Mouse (Mus musculus) splenic B cell, adult 2 months (primary cell): ENCODE results near the gene Oas1h.

Experiments used
- DNase-seq: peaks from one replicate; pipeline ENCODE4 v3.0.0-alpha.2; 2011; ENCODE audit warnings: low read depth, low spot score
- H3K27me3 ChIP-seq: 2 replicates; pipeline ENCODE4 v1.6.1; 2012; ENCODE audit warnings: mild to moderate bottlenecking, low read length, moderate library complexity, mixed read lengths; ENCODE audit not compliant: control insufficient read depth, poor library complexity, insufficient read depth, severe bottlenecking
- H3K36me3 ChIP-seq: 2 replicates; pipeline ENCODE4 v1.6.1; 2012; ENCODE audit warnings: mild to moderate bottlenecking, low read length, moderate library complexity, mixed read lengths; ENCODE audit not compliant: control insufficient read depth, poor library complexity, insufficient read depth, severe bottlenecking

The Oas1h gene

DNA sequence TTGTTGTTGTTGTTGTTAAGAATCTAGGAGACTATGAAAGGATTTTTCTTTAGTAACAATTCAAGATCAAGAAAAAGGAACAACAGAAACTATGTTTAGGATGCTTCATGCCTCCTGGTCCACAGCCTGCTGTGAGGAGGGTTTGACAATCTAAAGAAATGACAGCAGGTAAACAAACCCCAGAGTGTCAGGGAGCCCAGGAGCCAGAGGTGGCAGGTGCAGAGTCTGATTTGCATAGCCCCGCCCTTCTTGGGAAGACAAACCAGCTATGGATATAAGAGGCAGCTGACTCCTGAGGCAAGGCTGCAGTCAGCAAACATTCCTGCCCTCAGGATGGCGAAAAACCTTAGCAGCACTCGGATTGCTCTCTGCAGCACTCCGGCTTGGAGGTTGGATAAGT lies at the start of gene Oas1h:
Gene Oas1h (plus strand): TSS at position 301 of the 400 bp plus-strand sequence.
- H3K27me3 ChIP-seq = no peaks in the 10 kb centered on the region
- no peak for DNase-seq
- H3K36me3 ChIP-seq = no peaks in the 10 kb centered on the region

DNA sequence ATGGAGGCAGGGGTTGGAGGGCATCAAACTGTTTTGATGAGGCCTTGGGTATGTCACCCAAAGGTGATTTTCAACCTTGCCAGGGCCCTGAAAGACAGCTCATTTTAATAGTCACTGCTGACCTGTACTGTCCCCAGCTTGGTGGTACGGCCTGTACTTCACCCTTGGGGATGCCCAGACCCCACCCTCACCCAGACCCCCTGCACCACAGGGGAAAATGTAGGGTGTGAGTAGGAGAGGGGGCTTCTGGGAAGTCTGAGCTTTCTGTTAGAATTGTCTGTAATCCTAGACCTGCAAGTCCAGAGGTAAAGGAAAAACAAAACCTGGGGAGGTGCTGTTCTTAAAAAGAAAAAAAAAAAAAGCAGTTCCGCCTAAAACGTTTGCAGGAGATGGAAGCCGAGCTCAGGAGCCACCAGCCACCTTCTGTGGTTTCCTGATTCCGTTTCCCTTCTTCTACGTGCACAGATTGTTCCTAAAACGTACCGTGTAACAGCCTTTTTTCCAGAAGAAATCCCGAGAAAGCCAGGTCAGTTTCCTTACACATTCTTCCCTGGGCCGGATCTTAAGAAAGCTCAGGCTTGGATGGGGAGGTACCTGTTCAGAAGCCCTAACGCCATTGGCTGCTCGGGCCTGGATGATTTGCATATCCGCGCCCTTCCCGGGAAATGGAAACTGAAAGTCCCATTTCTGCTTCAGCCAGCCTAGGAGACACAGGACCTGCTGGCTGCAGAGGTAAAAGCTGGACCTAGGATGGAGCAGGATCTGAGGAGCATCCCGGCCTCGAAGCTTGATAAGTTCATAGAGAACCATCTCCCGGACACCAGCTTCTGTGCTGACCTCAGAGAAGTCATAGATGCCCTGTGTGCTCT lies 49.0 kb upstream of the Oas1h start, which contains the start of gene Oas1c:
Gene Oas1c (minus strand): TSS at position 564 of the 869 bp plus-strand sequence.
- DNase-seq = peak; percentile 84
- Histone ChIP-seq H3K36me3 (0 out of 2 replicates have a peak, but pooled peaks cover 2% of the 10 kb centered on the region), H3K27me3 (no peaks in the 10 kb centered on the region)

DNA sequence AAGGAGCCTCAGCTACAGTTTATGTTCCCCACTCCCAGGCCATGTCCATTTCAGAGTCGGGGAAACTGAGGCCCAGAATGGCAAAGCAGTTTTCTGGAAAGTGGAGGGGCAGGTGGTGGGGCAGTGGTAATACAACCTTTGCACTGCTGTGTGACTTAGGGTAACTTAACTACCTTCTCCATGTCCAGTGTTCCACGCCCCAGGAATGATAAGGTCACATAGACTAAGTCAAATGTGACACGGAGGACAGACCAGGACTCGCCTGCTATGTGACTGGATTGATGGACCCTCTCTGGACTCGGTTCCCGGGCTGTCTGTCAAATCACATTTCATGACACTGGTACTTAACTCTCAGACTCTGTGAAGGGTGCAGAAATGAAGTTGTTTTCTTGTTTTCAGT lies 48.2 kb upstream of the Oas1h start:
- peaks cover 7% of the 10 kb centered on the region; the same call in 1 of the 2 replicates for H3K36me3 ChIP-seq
- no peak for DNase-seq

DNA sequence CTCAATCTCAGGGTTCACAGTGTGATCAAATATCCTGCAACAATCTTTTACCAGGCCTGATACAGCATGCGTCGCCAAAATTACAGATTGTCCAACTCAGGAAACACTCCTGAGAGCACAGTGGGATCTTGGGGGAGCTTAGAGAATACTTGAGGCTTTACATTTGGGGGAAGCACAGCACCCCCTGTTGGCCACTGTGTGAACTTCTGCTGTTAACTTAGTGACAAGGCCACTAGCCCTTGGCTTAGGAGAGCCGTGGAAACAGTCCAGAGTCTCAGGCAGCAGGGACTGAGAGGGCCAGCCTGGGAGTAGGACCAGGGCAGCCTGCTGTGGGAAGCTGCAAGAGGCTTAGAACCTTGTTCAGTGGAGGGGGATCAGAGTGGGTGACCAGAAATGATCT lies 45.3 kb upstream of the Oas1h start:
- DNase-seq = peak; percentile 80
- Histone ChIP-seq H3K36me3 (peaks cover 10% of the 10 kb centered on the region; the same call in 1 of the 2 replicates), H3K27me3 (no peaks in the 10 kb centered on the region)

More for the DNA sequence above, 48.2 kb upstream of the Oas1h start:
- H3K27me3 ChIP-seq = no peaks in the 10 kb centered on the region

DNA sequence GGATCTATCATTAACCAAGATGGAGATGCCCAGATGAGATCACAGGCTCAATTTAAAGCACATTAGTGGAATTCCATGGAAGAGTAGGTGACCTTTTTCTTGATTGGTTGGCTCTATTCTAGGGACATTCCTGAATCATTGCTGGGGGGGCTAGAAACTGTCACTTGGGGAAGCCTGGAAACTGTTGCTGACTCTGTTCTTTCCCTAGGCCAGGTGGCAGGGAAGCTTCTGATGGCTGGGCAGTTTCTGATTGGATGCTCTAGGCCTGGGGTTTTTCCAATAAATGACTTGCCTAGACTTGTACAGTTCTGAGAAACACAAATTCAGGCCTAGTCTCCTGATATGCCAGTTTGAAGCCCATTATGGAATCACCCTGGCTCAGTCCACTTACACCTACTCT lies 42.2 kb upstream of the Oas1h start:
- DNase-seq = no peak
- Histone ChIP-seq H3K27me3 (no peaks in the 10 kb centered on the region), H3K36me3 (peaks cover 10% of the 10 kb centered on the region; the same call in 1 of the 2 replicates)

DNA sequence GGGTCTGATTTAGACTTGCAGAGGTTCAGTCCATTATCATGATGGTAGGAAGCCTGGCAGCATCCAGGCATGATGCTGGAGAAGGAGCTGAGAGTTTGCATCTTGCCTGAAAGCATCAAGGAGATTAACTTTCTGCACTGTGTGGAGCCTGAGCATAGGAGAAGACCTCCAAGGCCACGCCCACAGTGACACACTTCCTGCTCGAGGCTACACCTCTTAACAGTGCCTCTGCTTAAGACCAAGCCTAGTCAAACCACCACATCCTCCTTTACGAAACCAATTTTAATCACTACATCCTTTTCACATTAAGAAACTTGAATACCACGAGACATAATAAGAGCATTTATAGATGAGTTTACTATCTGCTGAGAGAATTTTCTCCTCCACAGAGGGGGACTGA lies 30.2 kb upstream of the Oas1h start:
- Histone ChIP-seq H3K27me3 (no peaks in the 10 kb centered on the region; the same call in 1 of the 2 replicates), H3K36me3 (no peaks in the 10 kb centered on the region)
- DNase-seq = peak; percentile 58

DNA sequence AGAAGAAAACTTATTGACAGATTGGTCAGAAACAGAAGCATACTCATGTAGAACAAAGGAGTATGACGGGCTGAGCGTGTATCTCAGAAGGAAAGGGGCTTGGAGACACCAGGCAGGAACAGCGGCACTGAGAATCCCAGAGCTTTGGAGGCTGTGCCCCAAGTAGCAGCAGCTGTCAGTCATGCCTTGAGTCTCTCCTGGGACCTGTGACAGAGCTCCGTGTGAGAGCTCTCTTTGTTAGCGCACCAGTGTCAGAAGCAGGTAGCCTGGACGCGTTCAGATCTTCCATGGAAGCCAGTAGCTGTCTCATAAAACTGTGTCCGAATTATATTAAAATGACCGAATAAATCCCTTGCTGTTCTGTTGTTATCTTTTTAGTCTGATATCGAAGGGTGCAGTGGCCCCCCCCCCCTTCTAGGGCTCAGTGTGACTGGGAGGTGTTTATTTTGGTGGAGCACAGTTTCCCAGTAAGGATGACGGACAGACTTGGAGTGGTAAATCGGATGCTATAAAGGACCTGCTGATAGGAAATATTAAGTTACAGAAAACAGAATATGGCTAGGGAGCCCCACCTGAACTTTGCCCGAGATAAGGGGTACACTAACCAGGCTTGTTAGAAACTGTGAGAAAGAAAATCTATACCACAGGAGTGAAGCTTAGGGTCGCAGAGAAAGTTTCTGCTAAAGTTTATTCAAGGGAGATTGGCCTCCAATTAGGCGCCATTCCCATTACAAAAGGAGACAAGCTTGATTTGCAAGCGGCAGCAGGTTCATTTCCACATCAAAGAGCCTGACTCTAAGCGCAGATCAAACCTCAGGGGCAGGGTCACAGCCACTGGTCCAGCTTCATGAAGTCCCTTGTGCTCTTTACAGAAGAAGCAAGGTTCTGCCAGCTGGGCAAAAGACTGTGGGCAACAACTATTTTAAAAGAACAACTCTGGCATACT lies 27.6 kb upstream of the Oas1h start:
- H3K27me3 ChIP-seq = no peaks in the 10 kb centered on the region; the same call in 1 of the 2 replicates
- no peaks in the 10 kb centered on the region for H3K36me3 ChIP-seq
- no peak for DNase-seq

DNA sequence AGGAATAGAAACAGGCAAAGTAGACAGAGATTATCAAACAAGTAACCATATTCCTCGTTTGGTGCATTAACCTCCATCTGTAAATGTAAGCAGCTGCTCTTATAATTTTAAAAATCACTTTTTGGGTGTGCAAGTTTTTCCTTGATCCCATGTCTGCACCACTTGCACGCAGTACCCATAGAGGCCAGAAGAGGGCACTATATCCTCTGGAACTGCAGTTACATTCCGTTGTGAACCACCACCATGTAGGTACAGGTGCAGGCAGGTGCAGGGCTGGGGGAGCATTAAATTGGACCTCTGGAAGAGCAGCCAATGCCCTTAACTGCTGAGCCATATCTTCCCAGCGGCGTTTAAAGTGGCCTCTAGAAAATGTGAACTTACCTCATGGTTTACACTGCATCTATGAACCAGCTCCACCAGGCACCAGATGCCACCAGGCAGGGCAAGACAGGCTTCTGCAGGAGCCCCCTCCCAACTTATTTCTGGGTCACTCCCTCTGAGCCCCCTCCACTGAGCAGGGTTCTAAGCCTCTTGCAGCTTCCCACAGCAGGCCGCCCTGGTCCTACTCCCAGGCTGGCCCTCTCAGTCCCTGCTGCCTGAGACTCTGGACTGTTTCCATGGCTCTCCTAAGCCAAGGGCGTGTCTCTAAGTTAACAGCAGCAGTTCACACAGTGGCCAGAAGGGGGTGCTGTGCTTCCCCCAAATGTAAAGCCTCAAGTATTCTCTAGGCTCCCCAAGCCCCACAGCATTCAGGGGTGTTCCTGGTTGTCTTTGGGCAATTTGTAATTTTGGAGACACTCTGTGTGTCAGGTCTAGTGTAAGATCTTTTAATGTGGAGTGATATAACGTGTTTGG lies 24.3 kb upstream of the Oas1h start:
- H3K27me3 ChIP-seq = no peaks in the 10 kb centered on the region; the same call in 1 of the 2 replicates
- no peaks in the 10 kb centered on the region for H3K36me3 ChIP-seq
- peak; percentile 71 for DNase-seq

DNA sequence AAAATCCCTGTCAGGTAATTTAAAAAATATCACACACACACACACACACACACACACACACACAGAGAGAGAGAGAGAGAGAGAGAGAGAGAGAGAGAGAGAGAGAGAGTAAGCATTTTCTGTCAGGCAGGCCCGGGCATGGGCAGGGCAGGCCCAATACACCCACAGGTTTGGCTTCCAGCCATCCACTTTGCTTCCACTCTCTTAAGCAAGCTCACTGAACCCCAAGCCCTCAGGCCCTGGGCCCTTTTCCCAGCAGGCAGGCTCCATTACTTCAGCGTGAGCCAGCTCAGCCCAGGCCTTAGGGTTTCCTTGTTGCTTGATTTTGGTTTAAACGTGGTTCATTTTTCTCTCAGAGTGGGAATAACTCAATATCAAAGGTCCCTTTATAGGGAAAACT lies 16.5 kb upstream of the Oas1h start:
- H3K36me3 ChIP-seq = no peaks in the 10 kb centered on the region
- DNase-seq = no peak
- H3K27me3 ChIP-seq = no peaks in the 10 kb centered on the region

DNA sequence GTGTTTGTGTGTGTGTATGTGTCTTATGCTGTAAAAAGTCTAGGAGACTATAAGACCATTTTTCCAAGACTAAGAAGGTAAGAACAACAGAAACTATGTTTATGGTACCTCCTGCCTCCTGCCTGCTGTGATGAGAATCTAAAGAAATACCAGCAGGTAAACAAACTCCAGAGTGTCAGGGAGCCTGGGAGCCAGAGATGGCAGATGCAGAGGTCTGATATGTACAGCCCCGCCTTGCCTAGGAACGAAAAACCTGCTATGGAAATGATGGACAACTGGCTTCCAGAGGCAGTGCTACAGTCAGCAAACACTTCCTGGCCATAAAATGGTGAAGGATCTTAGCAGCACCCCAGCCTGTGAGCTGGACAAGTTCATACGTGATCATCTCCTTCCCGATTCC lies 14.2 kb upstream of the Oas1h start, which contains the start of gene Oas1f:
Gene Oas1f (plus strand): TSS at position 301 of the 400 bp plus-strand sequence.
- H3K36me3 ChIP-seq = no peaks in the 10 kb centered on the region
- no peak for DNase-seq
- H3K27me3 ChIP-seq = no peaks in the 10 kb centered on the region

DNA sequence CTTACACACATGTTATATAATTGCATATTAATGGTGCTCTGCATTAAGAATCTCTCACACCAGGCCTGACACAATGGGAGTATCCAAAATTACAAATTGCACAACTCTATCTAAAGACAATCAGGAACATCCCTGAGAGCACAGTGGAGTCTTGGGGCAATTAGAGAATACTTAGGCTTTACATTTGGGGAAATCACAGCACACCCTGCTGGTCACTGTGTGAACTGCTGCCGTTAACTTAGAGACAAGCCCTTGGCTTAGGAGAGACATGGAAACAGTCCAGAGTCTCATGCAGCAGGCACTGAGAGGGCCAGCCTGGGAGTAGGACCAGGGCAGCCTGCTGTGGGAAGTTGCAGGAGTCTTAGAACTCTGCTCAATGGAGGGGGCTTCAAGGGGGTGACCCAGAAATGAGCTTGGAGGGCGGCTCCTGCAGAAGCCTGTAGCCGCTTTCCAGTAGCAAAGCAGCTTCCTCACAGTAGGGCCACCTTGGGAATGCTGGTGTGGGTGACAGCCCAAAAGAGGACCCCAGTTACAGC lies 11.6 kb upstream of the Oas1h start:
- Histone ChIP-seq H3K36me3 (no peaks in the 10 kb centered on the region), H3K27me3 (no peaks in the 10 kb centered on the region)
- DNase-seq = peak; percentile 71

DNA sequence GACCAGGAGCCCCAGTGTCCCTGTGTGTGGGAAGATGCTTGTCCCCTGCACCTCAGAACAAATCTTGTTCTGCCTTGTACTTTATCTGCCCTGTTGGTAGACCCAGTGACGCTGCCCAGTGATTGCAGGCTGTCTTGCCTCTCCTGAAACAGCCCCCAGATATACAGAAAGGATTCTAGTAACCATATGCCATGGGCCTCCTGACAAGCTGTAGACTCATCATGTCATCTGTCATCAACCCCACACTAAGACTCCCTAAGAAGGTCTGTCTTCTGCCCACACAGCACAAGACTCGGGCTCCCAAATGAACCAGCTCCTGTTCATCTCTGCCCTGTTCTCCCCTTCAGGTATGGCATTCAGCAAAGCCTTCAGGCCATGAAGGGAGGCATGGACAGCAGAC lies 2.0 kb upstream of the Oas1h start:
- Histone ChIP-seq H3K27me3 (no peaks in the 10 kb centered on the region), H3K36me3 (no peaks in the 10 kb centered on the region)
- DNase-seq = no peak

DNA sequence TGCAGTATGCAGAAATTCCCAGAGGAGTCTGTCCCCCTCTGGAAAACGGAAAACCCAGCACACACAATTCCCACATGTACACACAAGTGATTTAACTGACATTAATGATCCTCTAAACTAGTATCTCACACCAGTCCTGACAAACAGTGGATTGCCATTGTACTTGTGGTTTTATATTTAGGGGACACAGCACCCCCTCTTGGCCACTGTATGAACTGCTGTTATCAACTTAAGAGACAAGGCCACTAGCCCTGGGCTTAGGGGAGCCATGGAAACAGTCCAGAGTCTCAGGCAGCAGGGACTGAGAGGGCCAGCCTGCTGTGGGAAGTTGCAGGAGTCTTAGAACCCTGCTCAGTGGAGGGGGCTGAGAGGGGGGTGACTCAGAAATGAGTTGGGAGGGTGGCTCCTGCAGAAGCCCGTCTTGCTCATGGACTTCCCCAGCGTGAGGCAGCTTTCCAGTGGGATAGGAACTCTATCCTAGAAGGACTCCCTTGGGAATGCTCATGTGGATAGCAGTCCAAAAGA lies 4.2 kb downstream of the Oas1h start:
- DNase-seq = peak; percentile 61
- no peaks in the 10 kb centered on the region for H3K36me3 ChIP-seq

More for the DNA sequence above, 4.2 kb downstream of the Oas1h start:
- H3K27me3 ChIP-seq = no peaks in the 10 kb centered on the region
